Mouse (Mus musculus) liver, embryonic 12.5 days (tissue): ENCODE results near the gene Cbx5. TPM values are rescaled to one million over a fixed set of nuclear protein-coding genes. Genes with fewer than 3 reads are reported as not detected.

Experiments used
- ATAC-seq: fragments of 200-750 bp; cut with Nextera tagmentation; 2 replicates; pipeline ENCODE4 v1.8.0; 2017; ENCODE audit warnings: moderate number of reproducible peaks, mild to moderate bottlenecking, moderate library complexity
- H3K27ac ChIP-seq: fragments of 300-500 bp; sonication (generic); 2 replicates; pipeline ENCODE4 v1.5.1; 2016; ENCODE audit warnings: mild to moderate bottlenecking
- H3K27me3 ChIP-seq: fragments of 300-500 bp; sonication (generic); replicated peaks from 2 replicates; pipeline ENCODE4 v1.6.1; 2016; ENCODE audit warnings: mild to moderate bottlenecking, moderate library complexity
- H3K36me3 ChIP-seq: fragments of 300-500 bp; sonication (generic); 2 replicates; pipeline ENCODE4 v1.6.1; 2016; ENCODE audit warnings: mild to moderate bottlenecking, moderate library complexity
- H3K4me1 ChIP-seq: fragments of 300-500 bp; sonication (generic); 2 replicates; pipeline ENCODE4 v1.6.1; 2016
- H3K4me2 ChIP-seq: fragments of 300-500 bp; sonication (generic); 2 replicates; pipeline ENCODE4 v1.6.1; 2016; ENCODE audit warnings: mild to moderate bottlenecking, moderate library complexity
- H3K4me3 ChIP-seq: fragments of 300-500 bp; sonication (generic); 2 replicates; pipeline ENCODE4 v1.5.1; 2016; ENCODE audit warnings: mild to moderate bottlenecking, moderate library complexity
- H3K9ac ChIP-seq: fragments of 300-500 bp; sonication (generic); 2 replicates; pipeline ENCODE4 v1.6.1; 2016; ENCODE audit warnings: mild to moderate bottlenecking, moderate library complexity
- H3K9me3 ChIP-seq: fragments of 300-500 bp; sonication (generic); replicated peaks from 2 replicates; pipeline ENCODE4 v1.6.1; 2016; ENCODE audit warnings: mild to moderate bottlenecking, moderate library complexity
- WGBS: fragments of 180-500 bp; shearing (Covaris S2); methylation state at CpG from one replicate; pipeline ENCODE4 v1.1.7; 2016; ENCODE audit not compliant: insufficient replicate concordance; 5-methylcytosine and 5-hydroxymethylcytosine counted together
- polyA plus RNA-seq: library from polyadenylated mRNA; unstranded; fragments of >200 nt; fragmentation: Nextera tagmentation; extraction: Ambion mirVana; gene quantifications from 2 replicates; pipeline ENCODE4 v1.2.1, GENCODE M21; 2016

Gene Cbx5
- polyA plus RNA-seq, 1 experiment from 2014 or later: 84.5 TPM

DNA sequence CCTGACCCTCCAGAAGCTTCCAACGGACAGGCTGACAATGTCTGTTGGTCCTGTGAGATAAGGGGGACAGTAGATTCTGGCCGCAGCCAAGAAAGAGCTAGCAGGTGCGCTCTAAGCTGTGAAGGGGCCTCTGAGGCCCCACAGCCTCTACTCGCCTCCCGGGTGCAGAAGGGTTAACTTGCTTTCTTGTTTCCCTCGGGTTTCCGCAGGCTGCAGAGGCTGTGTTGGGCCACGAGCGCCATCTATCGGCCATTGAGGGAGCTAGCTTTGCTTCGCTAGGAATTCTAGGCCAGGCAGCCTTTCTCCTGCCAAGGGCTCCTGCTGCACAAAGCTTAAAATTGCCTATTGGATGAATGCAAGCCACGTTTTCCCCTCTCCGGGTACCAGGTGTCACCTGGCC, 74.2 kb downstream of the Cbx5 start:
- Histone ChIP-seq H3K27ac (no peak overlapping the region), H3K27me3 (peaks cover 52% of the 10 kb centered on the region), H3K9ac (0 out of 2 replicates have a peak overlapping the region, but pooled peaks have one; percentile 32), H3K4me1 (peaks cover 52% of the 10 kb centered on the region), H3K9me3 (no peaks in the 10 kb centered on the region), H3K4me3 (0 out of 2 replicates have a peak overlapping the region, but pooled peaks have one; percentile 1), H3K36me3 (no peaks in the 10 kb centered on the region), H3K4me2 (peak overlapping the region; percentile 39)
- ATAC-seq: no peak
- under 1% methylated on average over 13 of the region's 13 CpGs for WGBS

DNA sequence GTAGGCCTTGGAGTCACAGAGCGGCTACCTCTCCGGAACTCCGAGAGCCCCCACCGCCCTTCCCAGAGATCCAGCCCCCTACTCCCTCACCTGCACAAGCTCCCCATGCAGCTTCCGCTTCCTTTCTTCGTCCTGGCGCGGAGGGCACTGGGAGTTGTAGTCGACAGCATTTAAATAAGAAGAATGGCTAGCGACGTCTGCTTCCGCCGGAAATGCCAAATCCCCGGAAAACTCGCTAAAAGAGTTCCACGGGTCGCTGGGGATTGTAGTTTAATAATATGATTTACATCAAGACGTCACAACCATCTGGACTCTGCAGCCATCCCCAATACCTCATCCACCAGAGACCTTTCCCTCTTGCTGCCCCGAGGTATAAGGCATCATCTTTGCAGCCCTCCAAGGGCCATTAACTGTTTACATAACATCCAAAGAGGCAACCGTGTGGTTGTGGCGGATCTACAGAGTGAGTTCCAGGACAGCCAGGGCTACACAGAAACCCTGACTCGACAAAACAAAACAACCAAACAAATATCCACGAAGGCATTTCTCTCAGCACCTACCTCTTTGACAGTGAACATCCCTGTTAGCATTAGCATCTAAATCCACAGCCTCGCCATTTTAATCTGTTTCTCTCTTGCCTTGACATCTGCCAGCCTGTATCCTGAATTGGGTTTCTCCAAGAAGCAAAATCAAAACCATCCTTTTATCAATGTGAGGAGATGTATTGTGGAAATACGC, 76.3 kb downstream of the Cbx5 start:
- Histone ChIP-seq H3K4me2 (peak overlapping the region; percentile 74), H3K4me1 (peaks cover 32% of the 10 kb centered on the region), H3K36me3 (no peaks in the 10 kb centered on the region), H3K4me3 (peak overlapping the region; percentile 75), H3K27ac (no peak overlapping the region), H3K9ac (peak overlapping the region; percentile 75), H3K27me3 (peaks cover 32% of the 10 kb centered on the region), H3K9me3 (no peaks in the 10 kb centered on the region)
- 9% methylated on average over 25 of the region's 25 CpGs for WGBS
- ATAC-seq: peak; percentile 84

GRCm38 (mm10) chr15:103157585-103157984, 82.0 kb downstream of the Cbx5 start:
- no peak for ATAC-seq

GRCm38 (mm10) chr15:103156890-103157289, 82.7 kb downstream of the Cbx5 start:
- H3K36me3 ChIP-seq: peaks cover 23% of the 10 kb centered on the region
- H3K4me2 ChIP-seq: no peak overlapping the region
- no peaks in the 10 kb centered on the region for H3K9me3 ChIP-seq
- no peak overlapping the region for H3K9ac ChIP-seq
- H3K4me1 ChIP-seq: no peaks in the 10 kb centered on the region
- H3K27me3 ChIP-seq: 0 out of 2 replicates have a peak, but pooled peaks cover 8% of the 10 kb centered on the region
- no peak for ATAC-seq
- WGBS: 67% methylated on average over 7 of the region's 7 CpGs
- no peak overlapping the region for H3K27ac ChIP-seq
- H3K4me3 ChIP-seq: no peak overlapping the region

More at GRCm38 (mm10) chr15:103157585-103157984, 82.0 kb downstream of the Cbx5 start:
- Histone ChIP-seq H3K4me1 (peaks cover 7% of the 10 kb centered on the region), H3K9me3 (no peaks in the 10 kb centered on the region), H3K36me3 (peaks cover 23% of the 10 kb centered on the region), H3K27ac (no peak overlapping the region), H3K27me3 (0 out of 2 replicates have a peak, but pooled peaks cover 8% of the 10 kb centered on the region), H3K4me3 (no peak overlapping the region), H3K4me2 (no peak overlapping the region), H3K9ac (no peak overlapping the region)
- 72% methylated on average over 10 of the region's 10 CpGs for WGBS

DNA sequence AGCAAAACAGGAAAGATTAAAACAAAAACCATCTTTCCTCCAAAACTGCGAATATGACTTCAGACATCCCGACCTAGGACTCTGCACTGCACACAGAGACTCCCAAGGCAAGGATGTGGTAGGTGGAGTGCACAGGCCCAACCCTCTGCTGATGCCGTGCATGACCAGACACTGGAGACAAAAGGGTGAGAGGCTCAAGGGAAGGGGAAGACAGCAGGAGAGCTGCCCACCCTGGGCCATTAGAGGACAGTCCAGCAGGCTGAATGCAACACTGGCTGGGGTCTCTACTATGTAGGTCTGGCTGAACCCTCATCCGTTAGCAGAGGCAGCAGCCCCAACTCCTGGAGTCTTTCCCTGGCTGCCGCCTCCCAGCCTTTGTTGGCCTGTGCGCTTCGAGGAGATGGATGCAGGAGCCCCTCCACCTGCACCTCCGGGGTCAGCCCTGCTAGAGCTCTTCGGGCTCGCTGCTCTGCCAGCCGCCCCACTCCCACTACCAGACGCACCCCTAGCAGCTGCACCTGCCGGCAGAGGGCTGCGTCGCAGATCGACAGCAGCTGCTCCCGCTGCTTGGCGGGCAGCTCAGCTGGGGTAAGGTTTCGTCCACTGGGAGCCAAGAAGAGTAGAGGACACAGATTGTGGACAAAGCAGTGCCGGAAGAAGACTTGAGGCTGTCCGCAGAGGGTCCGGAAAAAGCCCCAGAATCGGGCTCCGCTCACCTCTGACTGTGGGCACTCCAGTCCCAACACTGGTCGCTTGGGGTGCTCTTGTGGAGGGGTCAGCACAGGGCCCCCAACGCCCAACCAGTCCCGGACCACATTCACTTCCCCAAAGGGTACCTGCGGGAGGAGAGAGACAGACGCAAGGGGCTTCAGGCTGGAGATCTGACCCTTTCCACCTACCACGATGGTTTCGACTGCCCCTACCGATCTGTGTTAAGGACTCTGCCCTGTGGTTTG, 84.0 kb downstream of the Cbx5 start:
- H3K4me2 ChIP-seq: no peak overlapping the region
- ATAC-seq: no peak
- H3K36me3 ChIP-seq: peaks cover 23% of the 10 kb centered on the region
- no peaks in the 10 kb centered on the region for H3K9me3 ChIP-seq
- no peaks in the 10 kb centered on the region for H3K4me1 ChIP-seq
- peaks cover 18% of the 10 kb centered on the region for H3K27me3 ChIP-seq
- WGBS: 63% methylated on average over 32 of the region's 32 CpGs
- H3K4me3 ChIP-seq: no peak overlapping the region
- no peak overlapping the region for H3K9ac ChIP-seq
- no peak overlapping the region for H3K27ac ChIP-seq

GRCm38 (mm10) chr15:103152890-103153610, 86.6 kb downstream of the Cbx5 start:
- WGBS: 59% methylated on average over 4 of the region's 4 CpGs
- ATAC-seq: no peak

DNA sequence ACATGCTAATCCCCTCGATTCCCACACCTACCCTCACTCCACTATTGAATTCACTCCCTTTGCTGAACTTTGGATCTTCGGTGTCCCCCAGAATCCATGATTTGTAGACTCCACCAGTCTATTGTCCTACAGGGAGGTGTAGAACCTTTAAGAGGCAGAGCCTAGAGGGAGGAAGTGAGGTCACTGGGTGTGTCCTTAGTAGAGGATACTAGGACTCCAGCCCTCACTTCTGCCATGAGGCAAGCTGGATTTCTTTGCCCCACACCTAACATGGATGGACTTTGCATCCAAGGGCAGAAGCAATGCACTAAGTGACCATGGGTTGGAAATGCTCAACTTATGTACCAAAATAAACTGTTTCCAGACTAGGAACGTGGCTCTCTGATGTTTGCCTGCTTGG, 87.2 kb downstream of the Cbx5 start:
- WGBS: 75% methylated on average over 3 of the region's 3 CpGs
- Histone ChIP-seq H3K4me1 (no peaks in the 10 kb centered on the region), H3K27me3 (peaks cover 48% of the 10 kb centered on the region), H3K4me2 (no peak overlapping the region), H3K9ac (no peak overlapping the region), H3K4me3 (no peak overlapping the region), H3K9me3 (no peaks in the 10 kb centered on the region), H3K36me3 (peaks cover 18% of the 10 kb centered on the region), H3K27ac (no peak overlapping the region)
- no peak for ATAC-seq

More at GRCm38 (mm10) chr15:103152890-103153610, 86.6 kb downstream of the Cbx5 start:
- Histone ChIP-seq H3K9ac (no peak overlapping the region), H3K4me2 (no peak overlapping the region), H3K4me3 (no peak overlapping the region), H3K27me3 (peaks cover 41% of the 10 kb centered on the region), H3K27ac (no peak overlapping the region), H3K4me1 (no peaks in the 10 kb centered on the region), H3K36me3 (peaks cover 23% of the 10 kb centered on the region), H3K9me3 (no peaks in the 10 kb centered on the region)

GRCm38 (mm10) chr15:103147779-103148178, 91.8 kb downstream of the Cbx5 start:
- Histone ChIP-seq H3K27ac (no peak overlapping the region), H3K4me3 (no peak overlapping the region), H3K27me3 (peaks cover 86% of the 10 kb centered on the region), H3K9me3 (no peaks in the 10 kb centered on the region), H3K4me1 (no peaks in the 10 kb centered on the region), H3K9ac (no peak overlapping the region), H3K4me2 (no peak overlapping the region), H3K36me3 (no peaks in the 10 kb centered on the region)
- 55% methylated on average over 9 of the region's 9 CpGs for WGBS
- ATAC-seq: no peak

DNA sequence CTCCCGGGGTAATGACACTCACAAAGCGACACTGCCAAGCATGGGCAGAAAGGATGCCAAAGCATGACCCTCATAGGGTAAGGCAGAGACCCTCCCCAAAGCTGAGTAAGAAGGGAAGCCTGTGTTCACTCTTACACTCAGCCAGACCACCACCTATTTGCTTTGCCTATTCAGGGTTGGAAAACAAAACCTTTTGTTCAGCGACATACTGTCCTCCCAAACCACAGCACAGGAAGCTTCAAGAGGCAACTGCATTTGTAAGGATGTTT, 92.3 kb downstream of the Cbx5 start:
- peaks cover 88% of the 10 kb centered on the region for H3K27me3 ChIP-seq
- WGBS: 20% methylated on average over 3 of the region's 3 CpGs

GRCm38 (mm10) chr15:103146627-103147421, 92.8 kb downstream of the Cbx5 start:
- Histone ChIP-seq H3K4me1 (no peaks in the 10 kb centered on the region), H3K27me3 (peaks cover 90% of the 10 kb centered on the region), H3K36me3 (no peaks in the 10 kb centered on the region), H3K27ac (no peak overlapping the region), H3K9me3 (no peaks in the 10 kb centered on the region), H3K9ac (no peak overlapping the region), H3K4me2 (peak overlapping the region; percentile 51), H3K4me3 (peak overlapping the region; percentile 33)
- ATAC-seq: no peak
- 2% methylated on average over 57 of the region's 57 CpGs for whole genome bisulfite sequencing

More for the DNA sequence above, 92.3 kb downstream of the Cbx5 start:
- Histone ChIP-seq H3K9me3 (no peaks in the 10 kb centered on the region), H3K9ac (no peak overlapping the region), H3K4me2 (no peak overlapping the region), H3K4me3 (no peak overlapping the region), H3K36me3 (no peaks in the 10 kb centered on the region), H3K27ac (no peak overlapping the region), H3K4me1 (no peaks in the 10 kb centered on the region)
- ATAC-seq: no peak

- H3K27ac ChIP-seq: no peak overlapping the region
- H3K36me3 ChIP-seq: no peaks in the 10 kb centered on the region
- no peaks in the 10 kb centered on the region for H3K9me3 ChIP-seq
- H3K4me1 ChIP-seq: no peaks in the 10 kb centered on the region
- H3K4me2 ChIP-seq: no peak overlapping the region
- H3K9ac ChIP-seq: no peak overlapping the region
- no peak overlapping the region for H3K4me3 ChIP-seq
- ATAC-seq: no peak
- peaks cover 91% of the 10 kb centered on the region for H3K27me3 ChIP-seq
- 57% methylated on average over 11 of the region's 11 CpGs for WGBS
These were observed 93.8 kb downstream of the Cbx5 start for GRCm38 (mm10) chr15:103145635-103146299.
